Mouse (Mus musculus): Measurements from ENCODE around the gene Olfr92.

The Olfr92 gene

DNA sequence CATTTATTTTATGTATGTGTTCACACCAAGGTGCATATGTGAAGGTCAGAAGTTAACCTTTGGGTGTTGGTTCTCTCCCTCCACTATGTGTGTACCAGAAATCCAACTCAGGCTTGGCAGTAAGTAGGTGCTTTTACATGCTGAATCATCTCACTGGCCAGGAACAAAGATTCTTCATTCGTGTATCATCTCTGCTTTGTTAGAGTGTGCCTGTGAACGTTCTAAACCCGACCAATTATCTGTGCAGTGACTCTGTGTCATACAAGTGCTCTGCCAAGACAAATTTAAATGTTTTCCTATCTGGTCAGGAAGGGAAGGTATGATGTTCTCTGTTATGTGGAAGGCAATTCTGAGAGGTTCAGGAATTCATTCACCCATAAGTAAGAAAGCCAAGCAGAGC, 58.5 kb downstream of the Olfr92 start:
- DNase-seq = no peak

Measured in cerebellum, postnatal 25 days (tissue).